Mouse (Mus musculus) megakaryocyte, embryonic 14.5 days (primary cell): ENCODE data around the gene Ola1.

Source experiments
- FLI1 ChIP-seq: IDR thresholded peaks from 2 replicates; pipeline ENCODE4 v1.6.1; 2012; ENCODE audit warnings: low read length, inconsistent platforms, mixed read lengths
- GATA1 ChIP-seq: IDR thresholded peaks from 3 replicates; pipeline ENCODE4 v1.6.1; 2012; ENCODE audit warnings: mixed read lengths, low read length, inconsistent platforms, borderline replicate concordance

GRCm38 (mm10) chr2:73132897-73133296 lies 85.8 kb downstream of the Ola1 start:
- TF ChIP-seq GATA1: no peak
- no peak for TF ChIP-seq FLI1
